Mouse (Mus musculus) ES-CJ7 (cell line): Measurements from ENCODE around the gene Nudt4.
"Not testable (repeated sequence)": the region's sequence is repeated elsewhere in the genome, so short reads cannot be mapped to it uniquely, and the experiment has no call there.

Source experiments
- DNase-seq: peaks from one replicate; pipeline ENCODE4 v3.0.0; 2011; ENCODE audit warnings: low read depth, low spot score

Nudt4 gene

DNA sequence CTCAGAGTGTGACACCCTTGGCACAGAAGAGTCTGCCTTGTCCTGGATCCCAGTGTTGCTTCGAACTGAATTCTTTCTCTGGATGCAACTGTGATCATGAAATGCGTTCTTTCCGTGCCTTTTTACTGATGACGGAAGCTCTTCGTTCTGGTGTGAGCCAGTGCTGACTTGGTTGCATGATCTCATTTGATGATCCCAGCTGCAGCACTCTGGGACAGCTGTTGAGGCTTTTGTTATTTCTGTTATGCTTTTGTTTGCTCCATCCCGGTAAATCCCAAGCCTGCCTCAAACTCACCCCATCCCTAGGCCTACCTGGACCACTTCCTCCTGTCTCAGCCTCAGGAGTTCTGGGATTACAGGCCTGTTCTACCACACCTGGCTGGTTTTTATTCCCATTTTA, 4.1 kb upstream of the Nudt4 start:
- DNase-seq, result no peak

DNA sequence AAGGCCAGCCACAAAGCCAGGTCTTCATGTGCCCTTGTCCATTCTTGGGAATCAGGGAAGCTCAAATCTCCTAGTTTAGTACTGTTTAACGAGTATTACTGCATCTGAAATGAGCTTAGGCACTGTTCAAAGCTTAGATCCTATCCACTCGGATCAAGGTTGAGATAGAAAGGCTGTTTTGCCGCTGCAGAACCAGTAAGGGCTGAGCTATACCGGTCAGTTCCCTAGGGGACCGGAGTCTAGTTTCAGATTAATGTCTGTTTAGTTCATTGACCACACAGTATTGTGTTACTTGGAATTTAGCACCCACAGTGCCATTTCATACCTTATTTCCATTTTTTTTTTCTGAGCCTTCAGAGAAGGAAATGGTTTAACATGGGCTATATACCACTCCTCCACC, 3.6 kb upstream of the Nudt4 start:
- DNase-seq, result no peak

DNA sequence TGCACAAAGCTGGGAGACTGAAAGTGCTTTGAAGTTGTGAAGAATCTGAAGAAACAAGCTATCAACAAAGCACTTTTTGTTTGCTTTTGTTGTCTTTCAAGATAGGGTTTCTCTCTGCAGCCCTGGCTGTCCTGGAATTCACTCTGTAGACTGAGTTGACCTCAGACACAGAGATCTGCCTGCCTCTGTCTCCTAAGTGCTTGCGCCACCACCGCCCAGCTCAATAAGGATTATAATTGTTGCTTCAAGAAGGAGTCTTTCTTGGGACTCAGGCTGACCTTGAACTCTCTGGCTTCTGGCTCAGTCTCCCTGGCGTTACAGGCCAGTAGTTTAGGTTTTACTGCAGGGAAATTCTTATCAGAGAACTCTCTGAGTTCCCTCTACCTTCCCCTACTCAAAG, 2.8 kb upstream of the Nudt4 start:
- peak; percentile 62 for DNase-seq

DNA sequence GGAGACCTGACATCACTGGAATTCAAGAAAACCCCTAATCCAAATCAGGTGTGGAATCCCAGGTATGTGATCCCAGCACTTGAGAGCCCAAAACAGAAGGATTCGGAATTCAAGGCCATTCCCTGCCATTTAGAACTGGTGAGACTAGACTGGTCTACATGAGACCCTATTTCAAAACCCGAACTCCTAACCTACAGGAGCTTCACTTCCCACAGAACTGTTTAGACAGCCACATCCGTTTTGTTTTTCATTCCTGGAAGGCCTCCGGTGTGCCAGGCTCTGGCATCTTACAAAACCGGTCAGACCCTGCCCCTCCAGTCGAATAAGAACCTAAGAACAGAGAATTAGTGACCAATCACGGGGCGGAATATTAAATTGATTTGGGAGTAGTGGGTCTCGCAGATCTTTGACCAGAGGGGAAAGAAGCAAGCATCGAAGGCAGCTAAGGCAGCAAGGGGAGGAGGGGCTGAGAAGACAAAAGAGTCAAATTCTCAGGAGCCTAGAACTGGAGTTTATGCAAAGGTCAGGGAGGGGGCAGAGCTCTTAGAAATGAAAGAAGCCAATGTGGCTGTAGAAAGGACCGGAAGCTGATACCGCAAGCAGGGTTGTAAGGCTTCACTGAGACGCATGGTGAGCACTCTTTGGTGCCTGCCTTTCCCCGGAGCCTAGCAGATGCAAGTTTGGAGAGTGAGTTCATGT, 1.4 kb upstream of the Nudt4 start:
- peak; percentile 93 for DNase-seq

DNA sequence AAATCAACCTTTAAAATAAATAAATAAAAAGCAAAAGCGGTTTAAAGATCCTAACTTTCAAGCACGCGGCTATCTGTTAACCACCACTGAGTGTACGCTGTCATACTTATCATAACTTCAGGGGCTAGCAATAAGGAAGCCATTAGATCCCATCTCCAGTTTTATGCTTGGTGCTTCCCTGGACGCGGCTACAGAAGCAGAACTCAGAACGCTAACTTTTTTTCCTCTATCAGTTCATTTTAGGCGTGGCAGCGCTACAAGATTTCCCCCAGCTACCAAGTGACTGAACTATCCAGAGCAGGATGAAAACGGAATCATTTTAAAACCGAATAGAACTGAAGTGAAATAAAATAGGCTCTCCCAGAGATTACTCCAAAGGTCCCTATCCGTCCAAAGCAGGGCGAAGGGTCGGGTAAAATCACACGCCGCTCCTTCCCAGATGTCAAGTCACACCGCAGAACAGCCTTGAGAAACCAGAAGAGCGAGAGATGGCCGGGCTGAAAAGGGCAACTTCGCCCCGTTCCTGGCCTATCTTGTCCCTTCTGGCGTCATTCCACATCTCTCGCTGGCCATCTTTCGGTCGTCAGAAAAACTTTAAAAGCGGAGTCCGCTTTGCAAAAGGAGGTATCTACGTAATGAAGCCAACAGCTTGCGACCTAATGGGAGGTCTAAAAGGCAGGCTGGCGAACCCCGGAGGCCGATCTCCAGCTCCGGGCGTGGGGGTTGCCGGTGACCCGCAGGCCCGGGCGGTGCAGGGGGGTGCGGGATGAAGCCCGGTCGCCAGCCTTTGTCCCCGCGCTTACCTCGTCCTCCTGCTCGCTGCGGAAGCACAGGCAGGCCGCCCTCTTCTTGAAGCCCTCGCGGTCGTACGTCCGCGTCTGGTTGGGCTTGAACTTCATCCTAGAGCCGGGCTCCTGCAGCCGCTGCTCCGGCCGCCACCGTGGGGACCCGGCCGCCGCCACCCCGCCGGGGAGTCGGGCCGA, 796 bp downstream of the Nudt4 start:
- no peak for DNase-seq

DNA sequence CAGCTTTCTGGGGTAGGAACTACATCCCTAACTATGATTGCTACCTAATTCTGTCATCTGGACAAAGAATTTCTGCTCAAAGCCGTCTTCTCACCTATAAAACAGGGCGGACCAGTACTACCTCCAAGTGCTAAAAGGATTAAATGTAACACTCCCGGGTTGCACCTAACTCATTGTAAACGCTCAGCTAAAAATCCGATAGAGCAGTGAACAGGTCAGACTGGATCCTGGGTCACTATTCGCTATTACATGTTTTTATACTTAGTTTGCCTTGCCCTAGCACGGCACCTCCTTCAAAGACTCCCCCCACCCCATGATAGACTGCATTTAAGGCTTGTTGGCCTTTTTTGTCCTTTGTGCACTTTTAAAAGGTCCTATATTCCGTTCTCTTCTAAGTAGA, 1.6 kb downstream of the Nudt4 start:
- no peak for DNase-seq

DNA sequence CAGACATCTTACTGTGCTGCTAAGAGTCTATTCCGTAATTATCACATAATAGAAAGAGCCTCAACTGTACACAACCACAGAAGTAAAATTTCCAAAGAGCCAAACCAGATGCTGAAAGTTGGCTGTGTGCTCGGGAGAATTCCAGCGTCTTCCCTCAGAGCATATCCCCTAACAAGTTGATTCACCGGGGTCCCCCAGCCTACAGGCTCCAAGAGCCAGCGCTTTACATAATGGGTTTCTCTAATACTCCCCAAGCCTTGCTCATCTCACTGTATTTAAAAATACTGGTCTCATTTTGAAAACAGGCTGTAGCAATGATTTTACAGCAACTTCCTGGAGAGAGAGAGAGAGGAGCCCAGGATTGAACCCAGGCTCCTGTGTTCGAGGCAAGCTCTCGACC, 2.3 kb downstream of the Nudt4 start:
- DNase-seq, result no peak

DNA sequence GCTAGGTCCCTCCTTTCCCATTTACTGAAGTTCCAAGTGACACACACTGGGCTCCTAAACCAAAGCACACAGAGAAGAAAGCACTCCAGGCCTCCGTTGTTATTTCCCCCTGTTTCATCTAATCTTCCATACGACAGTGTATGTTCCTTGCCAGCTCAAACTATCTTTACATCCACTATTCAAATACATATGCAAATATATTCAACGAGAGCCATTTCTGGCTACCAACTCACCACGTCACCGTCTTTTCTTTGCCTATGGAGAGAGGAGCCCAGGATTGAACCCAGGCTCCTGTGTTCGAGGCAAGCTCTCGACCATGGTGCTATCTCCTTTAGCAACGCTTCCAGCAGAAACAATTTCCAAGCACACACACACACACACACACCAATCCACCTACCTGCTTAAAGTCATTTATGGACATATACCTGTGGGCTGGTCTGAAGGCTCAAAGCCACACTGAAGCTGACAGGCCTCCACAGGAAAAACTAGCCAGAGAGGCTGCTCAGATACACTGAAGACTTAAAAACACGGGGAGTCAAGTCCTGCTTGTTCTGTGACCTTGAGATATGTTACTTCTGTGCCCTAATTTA, 3.5 kb downstream of the Nudt4 start:
- DNase-seq, result no peak

DNA sequence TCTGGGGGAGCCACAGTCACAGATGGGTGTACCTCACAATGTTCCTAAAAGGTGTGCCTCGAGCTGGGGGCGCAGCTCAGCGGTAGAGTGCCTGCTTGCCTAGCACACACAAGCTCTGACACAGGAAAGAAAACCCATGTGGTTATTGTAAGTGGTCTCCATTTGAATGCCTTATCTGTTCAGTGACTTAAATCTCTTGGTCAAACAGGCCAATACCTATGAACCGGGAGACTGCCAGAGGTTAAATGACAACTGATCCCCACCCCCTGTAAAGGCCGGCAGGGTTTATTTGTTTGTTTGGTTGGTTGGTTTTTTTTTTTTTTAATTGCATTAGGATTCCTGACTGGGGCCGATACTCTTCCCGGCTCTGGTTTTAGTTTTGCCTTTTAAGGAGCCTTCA, 4.5 kb downstream of the Nudt4 start:
- no peak for DNase-seq

DNA sequence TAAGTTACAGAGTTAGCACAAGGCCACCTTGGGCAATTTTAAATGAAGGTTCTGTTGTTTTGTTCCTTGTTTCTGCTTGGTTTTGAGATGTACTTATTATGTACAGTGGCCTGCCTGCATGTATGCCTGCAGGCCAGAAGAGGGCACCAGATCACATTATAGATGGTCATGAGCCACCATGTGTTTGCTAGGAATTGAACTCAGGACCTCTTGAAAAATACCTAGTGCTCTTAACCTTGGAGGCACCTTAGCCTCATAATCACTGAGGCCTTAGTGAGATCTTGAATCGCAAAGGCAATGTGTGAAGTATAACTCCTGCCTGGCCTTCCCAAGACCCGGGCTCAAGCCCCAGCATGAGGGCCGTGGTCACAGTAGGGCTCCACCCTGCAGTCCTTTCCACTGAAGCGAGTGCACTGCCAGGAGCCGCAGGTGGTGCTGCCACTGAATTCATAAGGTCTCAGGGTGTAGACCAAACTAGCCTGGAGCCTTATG, 6.6 kb downstream of the Nudt4 start:
- DNase-seq, result peak; percentile 78

DNA sequence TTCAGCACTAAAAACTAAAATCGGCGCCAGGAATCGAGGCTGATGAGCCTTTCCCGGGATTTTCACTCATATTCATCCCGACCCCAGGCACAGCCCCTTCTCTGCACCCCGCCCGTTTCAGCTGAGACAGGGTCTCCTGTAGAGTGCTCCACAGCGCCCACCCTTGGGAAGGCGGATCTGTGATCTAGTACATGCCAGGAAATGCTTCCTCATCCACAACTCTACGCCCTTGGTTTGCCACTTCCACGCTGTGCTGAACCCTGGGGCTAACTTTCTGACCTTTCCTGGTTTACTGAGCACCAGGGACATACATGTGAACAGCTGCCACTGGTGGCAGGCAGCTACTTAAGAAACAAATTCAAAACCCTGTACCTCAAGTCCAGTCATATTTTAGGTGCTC, 8.1 kb downstream of the Nudt4 start:
- DNase-seq, result peak; percentile 52

DNA sequence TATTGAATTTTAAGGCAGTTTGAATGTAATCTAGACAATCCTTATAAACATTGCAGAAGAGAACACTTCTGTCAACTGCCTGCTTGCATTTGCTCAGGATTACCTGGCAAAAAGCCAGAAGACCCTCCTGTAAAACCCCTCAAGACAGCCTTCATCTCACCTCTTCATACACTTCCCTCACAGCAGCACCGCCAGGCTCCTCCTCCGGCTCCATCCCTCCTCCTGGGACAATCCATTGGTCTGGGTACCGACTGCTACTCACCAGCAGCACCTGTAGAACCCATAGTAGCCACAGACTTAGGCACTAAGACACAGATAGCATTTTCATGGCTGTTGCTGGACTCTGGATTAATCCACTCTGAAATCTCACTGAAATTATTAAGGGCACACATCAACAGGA, 11.6 kb downstream of the Nudt4 start:
- no peak for DNase-seq

DNA sequence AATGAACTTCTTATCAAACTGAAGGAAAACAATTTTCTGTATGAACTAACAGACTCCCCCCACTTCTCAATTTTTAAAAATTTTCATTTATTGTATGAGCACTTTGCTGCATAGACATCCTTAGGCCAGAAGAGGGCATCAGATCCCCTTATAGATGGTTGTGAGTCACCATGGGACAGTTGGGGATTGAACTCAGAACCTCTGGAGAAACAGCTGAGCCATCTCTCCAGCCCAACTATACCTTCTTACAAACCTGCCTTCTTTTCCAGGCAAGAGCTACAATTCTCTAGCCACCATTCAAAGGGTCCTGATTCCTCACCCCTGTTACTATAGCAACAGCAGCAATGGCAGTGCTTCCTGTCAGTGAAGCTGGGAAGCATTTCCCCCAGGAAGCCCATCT, 12.2 kb downstream of the Nudt4 start:
- DNase-seq, result no peak

DNA sequence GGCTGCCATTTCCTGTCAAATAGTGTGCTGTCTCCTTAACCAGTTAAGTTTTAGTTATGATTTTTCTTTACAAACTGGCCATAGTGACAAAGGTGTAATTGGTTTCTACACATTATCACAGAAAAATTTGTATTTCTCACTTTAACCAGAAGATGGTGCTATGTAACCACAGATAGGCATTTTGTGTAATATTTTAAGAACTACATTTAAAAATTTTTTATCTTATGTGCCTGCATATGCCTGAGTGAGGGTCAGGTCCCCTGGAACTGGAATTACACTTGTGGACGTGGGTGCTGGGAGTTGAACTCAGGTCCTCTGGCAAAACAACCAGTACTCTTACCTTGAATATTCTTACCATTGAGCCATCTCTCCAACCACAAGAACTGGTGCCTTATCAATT, 13.4 kb downstream of the Nudt4 start:
- no peak for DNase-seq

DNA sequence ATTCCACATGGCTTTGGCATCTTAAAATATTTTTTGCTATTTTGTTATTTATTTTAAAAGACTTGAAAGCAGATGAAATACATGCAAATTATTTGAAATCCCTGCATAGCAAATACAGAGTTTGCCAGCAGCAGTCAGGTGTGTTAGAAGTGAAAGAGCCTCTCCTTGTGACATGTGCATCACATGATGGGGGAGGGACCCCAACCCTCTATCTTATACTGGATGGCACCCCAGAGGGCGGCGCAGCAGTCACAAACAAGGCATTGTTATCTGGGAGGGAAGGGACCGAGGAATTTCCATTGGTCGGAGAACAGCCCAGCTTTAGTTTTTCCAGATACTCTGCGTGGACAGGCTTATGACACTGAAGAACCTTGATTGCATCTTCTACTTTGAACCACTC, 14.9 kb downstream of the Nudt4 start:
- DNase-seq, result not testable (repeated sequence)

DNA sequence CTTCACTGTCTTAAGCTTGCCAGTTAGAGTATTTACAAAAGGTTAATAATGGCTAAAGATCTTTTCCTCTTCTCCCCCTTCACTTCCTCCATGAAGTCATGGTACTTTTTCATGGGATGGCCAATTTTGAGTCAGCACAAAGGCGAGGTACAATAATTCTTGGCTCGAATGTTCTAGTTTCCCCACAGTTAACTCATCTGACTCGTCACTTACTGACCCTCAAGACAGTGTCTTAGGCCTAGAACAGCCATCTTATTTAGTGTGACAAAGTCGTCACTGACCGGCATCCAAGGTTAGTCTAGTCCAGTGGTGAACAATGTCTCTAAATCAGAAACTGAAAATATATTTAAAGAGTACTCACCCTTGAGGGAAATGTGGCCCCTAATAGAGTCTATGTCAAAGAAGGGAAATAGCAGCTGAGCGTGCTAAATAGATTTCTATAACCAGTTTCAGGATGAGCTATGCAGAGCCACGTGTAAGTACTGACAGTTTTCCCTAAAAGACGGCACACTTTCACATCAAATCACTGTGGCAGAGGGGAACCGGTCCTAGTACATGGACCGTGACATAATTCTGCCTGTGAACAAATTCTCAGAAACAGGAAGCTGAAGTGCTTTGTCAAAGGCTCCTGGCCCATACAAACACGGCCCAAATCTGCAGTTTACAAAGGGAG, 15.7 kb downstream of the Nudt4 start:
- no peak for DNase-seq

DNA sequence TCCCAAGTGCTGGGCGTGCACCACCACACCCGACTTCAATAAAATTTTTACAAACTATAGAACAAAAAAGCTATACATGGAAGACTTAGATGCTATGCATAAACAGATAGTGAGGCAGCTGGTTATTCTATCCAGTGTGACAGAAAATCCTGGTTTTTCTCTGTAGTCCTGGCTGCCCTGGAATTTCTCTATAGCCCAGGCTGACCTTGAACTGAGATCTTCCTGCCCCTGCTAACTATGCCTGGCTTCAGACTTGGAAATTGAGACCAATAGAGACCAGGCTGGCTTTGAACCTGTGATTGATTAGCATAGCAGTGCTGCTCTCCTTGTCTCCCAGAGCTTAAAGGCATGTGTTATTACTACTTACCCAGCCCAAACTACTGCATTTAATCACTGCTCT, 17.8 kb downstream of the Nudt4 start:
- DNase-seq, result no peak

DNA sequence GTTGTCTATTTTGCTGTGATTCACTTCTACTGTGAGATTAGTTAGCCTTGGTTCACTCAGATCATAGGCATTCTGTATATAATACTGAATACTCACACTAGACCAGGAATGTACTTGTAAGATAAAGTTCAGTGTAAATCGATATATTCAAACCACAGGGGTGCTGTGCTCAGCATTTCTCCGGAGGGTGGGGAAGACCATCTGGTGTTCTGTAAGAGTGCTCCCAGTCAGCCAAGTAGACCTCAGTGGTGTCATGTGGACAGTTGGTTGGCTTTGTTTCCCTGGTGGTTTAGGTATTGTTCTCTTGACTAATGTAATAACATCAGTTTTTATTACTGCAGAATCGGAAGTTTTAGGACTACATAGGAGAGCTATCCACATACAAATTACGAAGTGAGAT, 18.9 kb downstream of the Nudt4 start:
- no peak for DNase-seq

DNA sequence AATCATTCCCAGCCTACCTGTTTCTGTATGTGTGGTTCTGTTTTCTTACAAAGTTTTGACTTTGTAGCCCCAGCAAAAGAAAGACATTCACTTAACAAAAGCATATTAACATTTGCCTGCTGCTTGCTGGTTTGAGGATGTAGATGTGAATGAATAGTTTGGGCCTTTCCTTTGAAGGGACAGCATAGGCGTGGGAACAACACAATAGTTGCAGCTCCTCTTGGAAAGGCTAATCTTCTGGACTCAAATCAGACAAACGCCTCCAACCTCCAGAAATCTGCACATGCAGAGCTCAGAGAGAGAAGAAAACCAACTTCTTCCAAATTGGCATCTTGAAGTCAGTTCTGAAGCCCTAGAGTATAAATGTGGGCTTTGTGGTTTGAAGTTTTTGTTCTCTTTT, 19.3 kb downstream of the Nudt4 start:
- DNase-seq, result no peak

DNA sequence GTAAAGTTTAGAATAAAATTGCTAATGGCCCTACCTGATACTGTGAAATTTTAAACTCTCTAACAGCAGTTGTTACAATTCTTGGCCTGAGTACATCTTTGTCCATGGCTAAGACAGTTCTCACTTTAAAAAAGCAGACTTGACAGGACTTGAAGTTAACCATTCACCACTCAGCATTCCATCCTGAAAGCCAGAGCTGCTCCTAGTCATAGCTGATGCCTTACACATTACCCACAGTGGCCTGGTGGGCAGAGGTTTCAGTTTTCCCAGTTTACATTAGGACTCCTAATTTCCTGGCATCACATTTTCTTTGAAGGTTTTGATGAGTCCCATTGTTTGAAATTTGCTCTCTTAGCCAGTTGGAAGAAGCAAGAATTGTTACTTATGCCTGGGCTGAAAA, 19.9 kb downstream of the Nudt4 start:
- no peak for DNase-seq

DNA sequence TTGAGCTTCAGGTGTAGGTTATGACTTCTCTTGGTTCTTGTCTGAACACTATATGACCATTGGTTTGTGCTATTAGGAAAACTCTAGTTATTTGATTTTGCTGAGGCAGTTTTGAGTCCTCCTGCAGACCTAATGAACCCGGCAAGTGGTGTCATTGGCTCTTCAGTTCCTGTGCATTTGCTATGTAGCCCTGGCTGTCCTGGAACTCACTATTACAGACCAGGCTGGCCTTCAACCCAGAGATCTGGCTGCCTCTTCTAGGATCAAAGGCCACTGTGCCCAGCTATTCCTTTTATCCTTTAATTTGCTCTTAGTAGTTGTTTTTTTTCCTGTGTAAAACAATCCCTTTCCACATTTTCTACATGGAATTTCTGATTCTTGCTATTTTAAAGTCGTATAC, 20.6 kb downstream of the Nudt4 start:
- no peak for DNase-seq

DNA sequence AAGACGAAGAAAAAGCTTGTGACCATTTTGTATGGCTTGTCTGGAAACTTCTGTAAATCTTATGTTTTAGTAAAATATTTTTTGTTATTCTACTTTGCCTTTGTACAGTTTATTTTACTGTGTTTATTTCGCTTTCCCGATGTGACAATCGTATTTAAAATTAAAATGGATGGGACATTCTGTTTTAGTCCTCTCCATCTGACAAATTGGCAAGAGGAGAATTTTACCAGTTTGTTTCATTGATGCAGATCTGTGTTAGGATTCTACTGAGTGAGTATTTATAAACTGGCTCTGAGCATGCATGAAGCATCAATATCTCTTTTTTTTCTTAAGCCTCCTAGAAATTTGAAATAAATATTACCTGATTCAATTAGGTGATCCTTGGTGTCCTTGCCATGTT, 21.0 kb downstream of the Nudt4 start:
- DNase-seq, result no peak
